Mouse (Mus musculus) forebrain, embryonic 15.5 days (tissue): Measurements from ENCODE around the gene Oxct2a. TPM values are rescaled to one million over a fixed set of nuclear protein-coding genes. Genes with fewer than 3 reads are reported as not detected.
"Not testable (repeated sequence)": the region's sequence is repeated elsewhere in the genome, so short reads cannot be mapped to it uniquely, and the experiment has no call there.

Source experiments
- ATAC-seq: fragments of 200-750 bp; cut with Nextera tagmentation; replicated peaks from 2 replicates; pipeline ENCODE4 v1.8.0; 2017; ENCODE audit warnings: mild to moderate bottlenecking, moderate TSS enrichment, moderate library complexity
- H3K27ac ChIP-seq: fragments of 300-500 bp; sonication (generic); replicated peaks from 2 replicates; pipeline ENCODE4 v1.5.1; 2015; ENCODE audit warnings: mild to moderate bottlenecking, inconsistent platforms
- H3K27me3 ChIP-seq: fragments of 300-500 bp; sonication (generic); 2 replicates; pipeline ENCODE4 v1.6.1; 2015; ENCODE audit warnings: inconsistent platforms
- H3K36me3 ChIP-seq: fragments of 300-500 bp; sonication (generic); 2 replicates; pipeline ENCODE4 v1.6.1; 2015; ENCODE audit warnings: mild to moderate bottlenecking, inconsistent platforms
- H3K4me1 ChIP-seq: fragments of 300-500 bp; sonication (generic); 2 replicates; pipeline ENCODE4 v1.6.1; 2015; ENCODE audit warnings: inconsistent platforms
- H3K4me2 ChIP-seq: fragments of 300-500 bp; sonication (generic); replicated peaks from 2 replicates; pipeline ENCODE4 v1.6.1; 2015; ENCODE audit warnings: mild to moderate bottlenecking, inconsistent platforms
- H3K4me3 ChIP-seq: fragments of 300-500 bp; sonication (generic); 2 replicates; pipeline ENCODE4 v1.5.1; 2015; ENCODE audit warnings: mild to moderate bottlenecking, inconsistent platforms
- H3K9ac ChIP-seq: fragments of 300-500 bp; sonication (generic); replicated peaks from 2 replicates; pipeline ENCODE4 v1.6.1; 2015; ENCODE audit warnings: mild to moderate bottlenecking, inconsistent platforms
- H3K9me3 ChIP-seq: fragments of 300-500 bp; sonication (generic); 2 replicates; pipeline ENCODE4 v1.6.1; 2016; ENCODE audit warnings: inconsistent platforms
- WGBS: fragments of 180-500 bp; shearing (Covaris S2); methylation state at CpG from one replicate; pipeline ENCODE4 v1.1.7; 2015; ENCODE audit warnings: mixed read lengths; 5-methylcytosine and 5-hydroxymethylcytosine counted together
- polyA plus RNA-seq: library from polyadenylated mRNA; unstranded; fragments of >200 nt; fragmentation: Nextera tagmentation; extraction: Ambion mirVana; gene quantifications from 2 replicates; pipeline ENCODE4 v1.2.1, GENCODE M21; 2015

Oxct2a gene
- polyA plus RNA-seq, 1 experiment from 2014 or later: not detected

- Histone ChIP-seq H3K9me3 (no peaks in the 10 kb centered on the region), H3K4me1 (no peaks in the 10 kb centered on the region), H3K9ac (no peak overlapping the region), H3K36me3 (0 out of 2 replicates have a peak, but pooled peaks cover 7% of the 10 kb centered on the region), H3K27me3 (no peaks in the 10 kb centered on the region), H3K27ac (no peak overlapping the region), H3K4me2 (no peak overlapping the region), H3K4me3 (no peak overlapping the region)
- no peak for ATAC-seq
- 53% methylated on average over 3 of the region's 3 CpGs for WGBS
These were observed 15.1 kb downstream of the Oxct2a start for GRCm38 (mm10) chr4:123308292-123308691.

GRCm38 (mm10) chr4:123306999-123307398 lies 16.4 kb downstream of the Oxct2a start:
- no peak for ATAC-seq
- H3K4me1 ChIP-seq: no peaks in the 10 kb centered on the region
- no peaks in the 10 kb centered on the region for H3K27me3 ChIP-seq
- H3K4me2 ChIP-seq: no peak overlapping the region
- no peak overlapping the region for H3K9ac ChIP-seq
- no peak overlapping the region for H3K4me3 ChIP-seq
- H3K27ac ChIP-seq: no peak overlapping the region
- H3K9me3 ChIP-seq: no peaks in the 10 kb centered on the region
- WGBS: 81% methylated on average over 10 of the region's 10 CpGs
- peaks cover 18% of the 10 kb centered on the region for H3K36me3 ChIP-seq

GRCm38 (mm10) chr4:123305789-123306188 lies 17.6 kb downstream of the Oxct2a start:
- no peak overlapping the region for H3K27ac ChIP-seq
- H3K4me2 ChIP-seq: no peak overlapping the region
- H3K36me3 ChIP-seq: peaks cover 24% of the 10 kb centered on the region
- no peak overlapping the region for H3K9ac ChIP-seq
- no peak overlapping the region for H3K4me3 ChIP-seq
- H3K9me3 ChIP-seq: no peaks in the 10 kb centered on the region
- peak; percentile 35; the same call in 1 of the 2 replicates for ATAC-seq
- no peaks in the 10 kb centered on the region for H3K27me3 ChIP-seq
- no peaks in the 10 kb centered on the region for H3K4me1 ChIP-seq
- WGBS: 36% methylated on average over 3 of the region's 3 CpGs

GRCm38 (mm10) chr4:123298980-123299670 lies 24.3 kb downstream of the Oxct2a start:
- ATAC-seq: no peak
- Histone ChIP-seq H3K36me3 (peaks cover 70% of the 10 kb centered on the region), H3K4me1 (no peaks in the 10 kb centered on the region), H3K27me3 (no peaks in the 10 kb centered on the region), H3K9ac (no peak overlapping the region), H3K27ac (no peak overlapping the region), H3K9me3 (no peaks in the 10 kb centered on the region), H3K4me2 (no peak overlapping the region), H3K4me3 (no peak overlapping the region)
- 93% methylated on average over 11 of the region's 11 CpGs for WGBS

GRCm38 (mm10) chr4:123298226-123298625 lies 25.2 kb downstream of the Oxct2a start:
- 89% methylated on average over 4 of the region's 4 CpGs for WGBS
- H3K27ac ChIP-seq: no peak overlapping the region
- H3K4me2 ChIP-seq: no peak overlapping the region
- H3K4me3 ChIP-seq: no peak overlapping the region
- H3K9ac ChIP-seq: no peak overlapping the region
- H3K36me3 ChIP-seq: peaks cover 75% of the 10 kb centered on the region
- H3K27me3 ChIP-seq: no peaks in the 10 kb centered on the region
- H3K9me3 ChIP-seq: no peaks in the 10 kb centered on the region
- H3K4me1 ChIP-seq: no peaks in the 10 kb centered on the region
- no peak for ATAC-seq

GRCm38 (mm10) chr4:123297195-123297960 lies 26.1 kb downstream of the Oxct2a start:
- Histone ChIP-seq H3K9ac (no peak overlapping the region), H3K27me3 (no peaks in the 10 kb centered on the region), H3K4me1 (no peaks in the 10 kb centered on the region), H3K4me2 (no peak overlapping the region), H3K4me3 (no peak overlapping the region), H3K9me3 (no peaks in the 10 kb centered on the region), H3K36me3 (peaks cover 76% of the 10 kb centered on the region), H3K27ac (no peak overlapping the region)
- 90% methylated on average over 22 of the region's 22 CpGs for WGBS
- no peak for ATAC-seq

GRCm38 (mm10) chr4:123296148-123296534 lies 27.3 kb downstream of the Oxct2a start:
- H3K36me3 ChIP-seq: peaks cover 80% of the 10 kb centered on the region
- no peak overlapping the region for H3K4me3 ChIP-seq
- H3K9me3 ChIP-seq: no peaks in the 10 kb centered on the region
- H3K4me2 ChIP-seq: no peak overlapping the region
- H3K4me1 ChIP-seq: no peaks in the 10 kb centered on the region
- no peaks in the 10 kb centered on the region for H3K27me3 ChIP-seq
- no peak overlapping the region for H3K9ac ChIP-seq
- WGBS: 86% methylated on average over 5 of the region's 5 CpGs
- H3K27ac ChIP-seq: no peak overlapping the region
- ATAC-seq: no peak

GRCm38 (mm10) chr4:123295516-123296147 lies 27.8 kb downstream of the Oxct2a start:
- Histone ChIP-seq H3K9me3 (no peaks in the 10 kb centered on the region), H3K4me3 (no peak overlapping the region), H3K9ac (no peak overlapping the region), H3K4me2 (no peak overlapping the region), H3K36me3 (peaks cover 82% of the 10 kb centered on the region), H3K27ac (no peak overlapping the region), H3K27me3 (no peaks in the 10 kb centered on the region), H3K4me1 (no peaks in the 10 kb centered on the region)
- WGBS: 91% methylated on average over 21 of the region's 21 CpGs
- ATAC-seq: no peak

- H3K4me2 ChIP-seq, H3K4me3 ChIP-seq, ATAC-seq, H3K9ac ChIP-seq, H3K27ac ChIP-seq, H3K9me3 ChIP-seq, H3K27me3 ChIP-seq, H3K4me1 ChIP-seq: not testable (repeated sequence)
- H3K36me3 ChIP-seq: peaks cover 80% of the 10 kb centered on the region
- WGBS: 93% methylated on average over 15 of the region's 15 CpGs
These were observed 28.4 kb downstream of the Oxct2a start for GRCm38 (mm10) chr4:123295026-123295425.

GRCm38 (mm10) chr4:123293661-123294443 lies 29.6 kb downstream of the Oxct2a start:
- WGBS: 84% methylated on average over 7 of the region's 7 CpGs
- peaks cover 83% of the 10 kb centered on the region for H3K36me3 ChIP-seq
- ATAC-seq: no peak

GRCm38 (mm10) chr4:123292989-123293388 lies 30.4 kb downstream of the Oxct2a start:
- H3K9ac ChIP-seq: no peak overlapping the region
- H3K27me3 ChIP-seq: no peaks in the 10 kb centered on the region
- no peaks in the 10 kb centered on the region for H3K9me3 ChIP-seq
- WGBS: 94% methylated on average over 7 of the region's 7 CpGs
- no peak overlapping the region for H3K4me2 ChIP-seq
- H3K27ac ChIP-seq: no peak overlapping the region
- H3K4me1 ChIP-seq: no peaks in the 10 kb centered on the region
- peaks cover 84% of the 10 kb centered on the region for H3K36me3 ChIP-seq
- no peak overlapping the region for H3K4me3 ChIP-seq
- ATAC-seq: no peak

More at GRCm38 (mm10) chr4:123293661-123294443, 29.6 kb downstream of the Oxct2a start:
- Histone ChIP-seq H3K27ac (no peak overlapping the region), H3K4me3 (no peak overlapping the region), H3K27me3 (no peaks in the 10 kb centered on the region), H3K4me1 (no peaks in the 10 kb centered on the region), H3K9me3 (no peaks in the 10 kb centered on the region), H3K9ac (no peak overlapping the region), H3K4me2 (no peak overlapping the region)
